Mouse (Mus musculus) forebrain, embryonic 14.5 days (tissue): ENCODE results near the gene Ifit1bl1. TPM values are rescaled to one million over a fixed set of nuclear protein-coding genes. Genes with fewer than 3 reads are reported as not detected.

ENCODE experiments used
- ATAC-seq: fragments of 200-750 bp; cut with Nextera tagmentation; 2 replicates; pipeline ENCODE4 v1.8.0; 2017; ENCODE audit warnings: mild to moderate bottlenecking, moderate library complexity
- DNase-seq: peaks from one replicate; pipeline ENCODE4 v3.0.0-alpha.2; 2015; ENCODE audit warnings: low spot score
- H3K27ac ChIP-seq: fragments of 300-500 bp; sonication (generic); 2 replicates; pipeline ENCODE4 v1.5.1; 2014; ENCODE audit warnings: low read depth, mild to moderate bottlenecking, control low read depth, low read length, moderate library complexity
- H3K27me3 ChIP-seq: fragments of 300-500 bp; sonication (generic); replicated peaks from 2 replicates; pipeline ENCODE4 v1.6.1; 2014; ENCODE audit warnings: low read length, control low read depth, mixed read lengths; ENCODE audit not compliant: control insufficient read depth, insufficient read depth
- H3K36me3 ChIP-seq: fragments of 300-500 bp; sonication (generic); 2 replicates; pipeline ENCODE4 v1.6.1; 2014; ENCODE audit warnings: low read length, control low read depth; ENCODE audit not compliant: control insufficient read depth, insufficient read depth
- H3K4me1 ChIP-seq: fragments of 300-500 bp; sonication (generic); 2 replicates; pipeline ENCODE4 v1.6.1; 2014; ENCODE audit warnings: antibody characterized with exemption, low read length, control low read depth; ENCODE audit not compliant: control insufficient read depth, insufficient read depth
- H3K4me2 ChIP-seq: fragments of 300-500 bp; sonication (generic); 2 replicates; pipeline ENCODE4 v1.6.1; 2014; ENCODE audit warnings: mild to moderate bottlenecking, control low read depth, low read length
- H3K4me3 ChIP-seq: fragments of 300-500 bp; sonication (generic); 2 replicates; pipeline ENCODE4 v1.5.1; 2014; ENCODE audit warnings: low read depth, low read length, control low read depth
- H3K9ac ChIP-seq: fragments of 300-500 bp; sonication (generic); 2 replicates; pipeline ENCODE4 v1.6.1; 2014; ENCODE audit warnings: mild to moderate bottlenecking, low read length, control low read depth, moderate library complexity
- H3K9me3 ChIP-seq: fragments of 300-500 bp; sonication (generic); replicated peaks from 2 replicates; pipeline ENCODE4 v1.6.1; 2016; ENCODE audit warnings: low read length, control low read depth, mixed read lengths; ENCODE audit not compliant: control insufficient read depth
- WGBS: fragments of 180-500 bp; shearing (Covaris S2); extraction: QIAGEN DNeasy Blood & Tissue Kit; methylation state at CpG from one replicate; pipeline ENCODE4 v1.1.7; 2014; 5-methylcytosine and 5-hydroxymethylcytosine counted together
- polyA plus RNA-seq: library from polyadenylated mRNA; unstranded; fragments of >200 nt; fragmentation: Nextera tagmentation; extraction: Ambion mirVana; gene quantifications from 2 replicates; pipeline ENCODE4 v1.2.1, GENCODE M21; 2014

Gene Ifit1bl1
- polyA plus RNA-seq, 1 experiment from 2014 or later, result 0.33 TPM

- H3K9ac ChIP-seq, result no peak overlapping the region
- 66% methylated on average over 1 of the region's 1 CpGs for WGBS
- H3K4me2 ChIP-seq, result no peak overlapping the region
Observed at GRCm38 (mm10) chr19:34577121-34577520, 24.6 kb downstream of the Ifit1bl1 start.

DNA sequence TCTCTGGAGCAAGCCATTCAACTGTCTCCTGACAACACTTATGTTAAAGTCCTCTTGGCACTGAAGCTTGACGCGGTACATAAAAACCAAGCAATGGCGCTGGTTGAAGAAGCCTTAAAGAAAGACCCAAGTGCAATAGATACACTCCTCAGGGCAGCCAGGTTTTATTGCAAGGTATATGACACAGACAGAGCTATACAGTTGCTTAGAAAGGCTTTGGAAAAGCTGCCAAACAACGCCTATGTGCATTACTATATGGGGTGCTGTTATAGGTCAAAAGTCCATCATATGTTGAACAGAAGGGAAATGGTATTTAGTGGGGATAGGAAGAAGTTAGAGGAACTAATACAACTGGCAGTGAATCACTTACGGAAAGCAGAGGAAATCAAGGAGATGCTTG lies 28.1 kb downstream of the Ifit1bl1 start:
- WGBS, result 95% methylated on average over 5 of the region's 5 CpGs
- no peak for ATAC-seq

More at GRCm38 (mm10) chr19:34577121-34577520, 24.6 kb downstream of the Ifit1bl1 start:
- no peak overlapping the region for H3K4me3 ChIP-seq
- no peak overlapping the region for H3K27ac ChIP-seq
- ATAC-seq (no peak), DNase-seq (no peak)
- H3K9me3 ChIP-seq, result no peaks in the 10 kb centered on the region
- no peaks in the 10 kb centered on the region for H3K27me3 ChIP-seq
- H3K4me1 ChIP-seq, result no peaks in the 10 kb centered on the region
- 0 out of 2 replicates have a peak, but pooled peaks cover 3% of the 10 kb centered on the region for H3K36me3 ChIP-seq

DNA sequence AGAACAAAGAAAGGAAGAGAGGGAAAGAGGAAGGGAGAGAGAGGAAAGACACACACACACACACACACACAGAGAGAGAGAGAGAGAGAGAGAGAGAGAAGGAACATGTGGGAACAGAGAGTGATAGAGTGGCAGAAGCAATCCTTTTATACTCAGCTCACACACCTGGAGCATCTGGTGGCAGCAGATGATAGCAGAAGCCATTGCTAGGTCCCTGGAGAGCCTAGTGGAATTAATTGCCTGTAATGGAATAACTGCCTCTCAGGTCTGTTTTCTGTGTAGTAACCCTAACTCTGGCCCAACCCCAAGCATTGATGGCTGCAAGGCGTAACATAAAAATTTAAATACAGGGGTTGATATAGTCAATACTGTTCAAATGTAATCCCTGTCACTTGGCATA lies 30.7 kb downstream of the Ifit1bl1 start:
- Histone ChIP-seq H3K4me3 (no peak overlapping the region), H3K9me3 (no peaks in the 10 kb centered on the region), H3K27ac (no peak overlapping the region), H3K36me3 (0 out of 2 replicates have a peak, but pooled peaks cover 3% of the 10 kb centered on the region), H3K9ac (no peak overlapping the region), H3K4me2 (no peak overlapping the region), H3K27me3 (no peaks in the 10 kb centered on the region), H3K4me1 (no peaks in the 10 kb centered on the region)
- DNase-seq (no peak), ATAC-seq (no peak)
- 91% methylated on average over 1 of the region's 1 CpGs for WGBS

More for the DNA sequence above, 28.1 kb downstream of the Ifit1bl1 start:
- no peak for DNase-seq
- Histone ChIP-seq H3K9ac (no peak overlapping the region), H3K4me1 (no peaks in the 10 kb centered on the region), H3K4me3 (no peak overlapping the region), H3K9me3 (no peaks in the 10 kb centered on the region), H3K27me3 (no peaks in the 10 kb centered on the region), H3K27ac (no peak overlapping the region), H3K4me2 (no peak overlapping the region), H3K36me3 (0 out of 2 replicates have a peak, but pooled peaks cover 3% of the 10 kb centered on the region)

GRCm38 (mm10) chr19:34569896-34570476 lies 31.8 kb downstream of the Ifit1bl1 start:
- H3K36me3 ChIP-seq, result 0 out of 2 replicates have a peak, but pooled peaks cover 3% of the 10 kb centered on the region
- H3K27me3 ChIP-seq, result no peaks in the 10 kb centered on the region
- DNase-seq (no peak), ATAC-seq (no peak)
- H3K27ac ChIP-seq, result no peak overlapping the region
- H3K4me3 ChIP-seq, result no peak overlapping the region
- WGBS, result 85% methylated on average over 4 of the region's 4 CpGs
- H3K9me3 ChIP-seq, result no peaks in the 10 kb centered on the region
- H3K4me2 ChIP-seq, result no peak overlapping the region
- H3K4me1 ChIP-seq, result no peaks in the 10 kb centered on the region
- no peak overlapping the region for H3K9ac ChIP-seq

DNA sequence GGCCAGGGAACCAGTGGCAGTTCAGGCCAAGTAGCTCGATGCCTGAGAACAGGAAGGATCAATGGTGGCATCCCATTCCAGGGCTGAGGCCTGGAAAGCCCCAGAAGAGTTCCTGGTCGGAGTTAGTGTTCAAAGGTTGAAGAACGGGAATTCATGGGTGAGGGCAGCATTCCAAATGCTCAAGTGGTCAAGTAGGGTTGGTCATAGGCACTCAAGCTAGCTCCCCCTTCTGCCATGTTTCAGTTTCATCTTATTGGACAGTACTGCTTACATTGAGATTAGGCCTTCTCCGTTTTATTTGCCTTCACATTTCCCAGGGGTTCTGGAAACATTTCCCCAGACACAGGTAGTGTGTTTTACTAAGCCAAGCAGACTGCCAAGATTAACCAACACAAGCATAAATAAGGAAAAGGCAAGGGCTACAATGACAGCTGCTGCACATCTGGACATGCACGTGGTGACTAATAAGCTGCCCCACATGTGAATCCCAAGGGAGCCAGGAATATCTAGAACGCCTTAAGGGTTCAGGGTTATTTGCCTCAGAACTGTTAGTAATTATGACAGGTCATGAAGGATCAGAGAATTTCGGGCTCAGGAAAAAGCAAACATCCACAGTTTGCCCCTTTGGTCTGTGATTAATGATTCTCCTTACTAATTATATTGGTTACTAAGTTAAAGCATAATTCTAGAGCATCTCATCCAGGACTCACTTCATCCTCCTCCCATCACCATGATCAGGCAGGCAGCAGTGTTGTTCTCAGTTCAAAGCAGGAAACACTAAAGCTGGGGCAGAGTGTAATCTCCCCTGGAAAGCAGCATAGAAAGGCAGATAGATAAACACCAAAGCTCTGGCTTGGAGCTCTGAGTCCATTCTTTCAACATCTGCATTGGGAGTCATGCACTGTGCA lies 32.5 kb downstream of the Ifit1bl1 start:
- Histone ChIP-seq H3K4me3 (no peak overlapping the region), H3K27ac (no peak overlapping the region), H3K4me1 (no peaks in the 10 kb centered on the region), H3K36me3 (0 out of 2 replicates have a peak, but pooled peaks cover 3% of the 10 kb centered on the region), H3K27me3 (no peaks in the 10 kb centered on the region), H3K9me3 (no peaks in the 10 kb centered on the region), H3K9ac (no peak overlapping the region), H3K4me2 (no peak overlapping the region)
- ATAC-seq (no peak), DNase-seq (no peak)
- 90% methylated on average over 7 of the region's 7 CpGs for WGBS

- Histone ChIP-seq H3K27ac (no peak overlapping the region), H3K9ac (no peak overlapping the region), H3K4me3 (no peak overlapping the region), H3K9me3 (no peaks in the 10 kb centered on the region), H3K4me1 (no peaks in the 10 kb centered on the region), H3K4me2 (no peak overlapping the region), H3K36me3 (no peaks in the 10 kb centered on the region), H3K27me3 (no peaks in the 10 kb centered on the region)
- ATAC-seq, result no peak
- 71% methylated on average over 1 of the region's 1 CpGs for WGBS
- no peak for DNase-seq
Observed at GRCm38 (mm10) chr19:34566178-34566784, 35.5 kb downstream of the Ifit1bl1 start.

GRCm38 (mm10) chr19:34562556-34562955 lies 39.2 kb downstream of the Ifit1bl1 start:
- DNase-seq, result no peak
- no peaks in the 10 kb centered on the region for H3K9me3 ChIP-seq
- H3K4me3 ChIP-seq, result no peak overlapping the region
- no peak overlapping the region for H3K4me2 ChIP-seq
- no peaks in the 10 kb centered on the region for H3K27me3 ChIP-seq
- no peak overlapping the region for H3K9ac ChIP-seq
- no peaks in the 10 kb centered on the region for H3K36me3 ChIP-seq
- no peaks in the 10 kb centered on the region for H3K4me1 ChIP-seq
- no peak for ATAC-seq
- H3K27ac ChIP-seq, result no peak overlapping the region

GRCm38 (mm10) chr19:34556621-34557020 lies 45.1 kb downstream of the Ifit1bl1 start:
- WGBS, result 67% methylated on average over 3 of the region's 3 CpGs
- Histone ChIP-seq H3K4me2 (no peak overlapping the region), H3K4me1 (no peaks in the 10 kb centered on the region), H3K9ac (no peak overlapping the region), H3K4me3 (no peak overlapping the region), H3K27ac (no peak overlapping the region), H3K36me3 (no peaks in the 10 kb centered on the region), H3K9me3 (no peaks in the 10 kb centered on the region), H3K27me3 (no peaks in the 10 kb centered on the region)
- DNase-seq, result no peak
- ATAC-seq, result no peak
